Mouse (Mus musculus): ENCODE data around the gene Hoxd10.

Hoxd10 gene

DNA sequence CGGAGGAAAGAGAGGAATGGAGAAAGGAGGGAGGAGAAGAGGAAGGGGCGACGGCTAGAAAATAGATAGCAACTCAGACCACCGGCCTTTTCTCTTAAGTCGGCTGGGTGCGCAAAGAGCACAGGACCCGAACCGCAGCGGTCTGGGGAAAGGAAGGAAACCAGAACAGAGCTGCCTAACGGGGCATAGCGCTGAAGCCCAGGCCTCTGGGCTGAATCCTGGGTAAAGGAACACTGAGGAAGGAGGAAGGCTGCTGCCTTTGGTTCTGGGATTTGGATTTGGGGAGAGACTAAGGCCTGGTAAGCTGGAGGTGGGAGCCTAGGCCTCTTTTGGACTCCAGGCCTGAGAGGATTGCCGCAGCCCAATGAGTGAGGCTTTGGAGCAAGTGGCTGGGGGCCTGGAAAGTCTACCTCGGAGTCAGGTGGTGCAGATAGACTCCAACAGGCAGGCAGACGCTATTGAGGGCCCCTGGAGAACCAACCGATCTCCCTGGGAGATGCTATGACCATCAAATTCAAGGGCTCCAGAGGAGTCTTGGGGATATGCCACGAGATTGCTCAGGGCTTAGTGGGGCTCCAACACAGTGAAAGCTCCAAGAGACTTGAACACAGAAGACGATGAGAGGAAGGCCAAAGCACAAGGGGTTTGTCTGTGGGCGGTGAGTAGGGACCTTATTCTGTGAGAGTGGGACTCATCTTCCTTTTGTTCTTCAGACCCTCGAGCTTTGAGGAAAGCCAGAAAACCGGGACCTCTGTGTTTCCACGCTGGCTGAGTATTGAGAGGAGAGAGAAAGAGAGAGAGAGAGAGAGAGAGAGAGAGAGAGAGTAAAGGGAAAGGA is 10.9 kb upstream of the Hoxd10 start:
- no peak for DNase-seq (ENCODE audit: low spot score)

DNA sequence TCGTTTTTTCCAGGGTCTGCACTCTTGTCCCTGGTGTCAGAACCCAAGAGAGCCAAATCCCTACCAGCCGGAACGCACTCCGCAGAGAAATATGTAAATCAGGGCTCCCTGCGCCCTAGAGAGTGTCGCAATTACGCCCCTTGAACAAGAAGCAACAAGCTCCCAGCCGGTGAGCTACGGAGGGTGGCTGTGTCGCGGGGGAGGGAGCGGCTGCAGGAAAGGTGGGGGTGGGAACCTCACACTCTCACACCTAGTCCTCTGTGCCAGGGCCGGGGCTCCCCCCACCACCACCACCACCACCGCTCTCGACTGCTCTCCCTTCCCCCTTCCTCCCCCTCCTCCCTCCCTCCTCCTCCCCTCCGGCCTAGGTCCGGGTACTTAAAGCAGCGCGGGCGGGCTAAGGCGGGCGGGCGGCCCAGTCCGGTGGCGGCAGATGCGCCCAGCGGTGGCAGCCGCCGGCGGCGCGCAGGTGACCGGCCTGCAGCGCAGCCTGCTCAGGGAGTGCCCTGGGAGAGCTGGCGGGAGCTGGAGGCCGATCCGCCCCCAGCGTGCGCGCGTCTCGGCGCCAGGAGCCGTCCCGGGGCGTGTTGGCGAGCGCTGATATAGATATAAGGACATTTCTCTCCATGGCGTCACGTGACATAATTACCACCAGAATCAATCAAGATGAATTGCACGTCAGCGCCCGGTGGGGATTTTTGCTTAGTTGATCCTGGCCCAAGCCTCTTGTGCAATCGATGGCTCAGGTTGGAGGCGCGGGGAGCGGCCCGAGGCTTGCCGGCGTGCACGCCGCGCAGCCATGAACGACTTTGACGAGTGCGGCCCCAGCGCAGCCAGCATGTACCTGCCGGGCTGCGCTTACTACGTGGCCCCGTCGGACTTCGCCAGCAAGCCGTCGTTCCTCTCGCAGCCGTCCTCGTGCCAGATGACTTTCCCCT is 9.9 kb upstream of the Hoxd10 start:
- DNase-seq (ENCODE audit: low spot score) = no peak

DNA sequence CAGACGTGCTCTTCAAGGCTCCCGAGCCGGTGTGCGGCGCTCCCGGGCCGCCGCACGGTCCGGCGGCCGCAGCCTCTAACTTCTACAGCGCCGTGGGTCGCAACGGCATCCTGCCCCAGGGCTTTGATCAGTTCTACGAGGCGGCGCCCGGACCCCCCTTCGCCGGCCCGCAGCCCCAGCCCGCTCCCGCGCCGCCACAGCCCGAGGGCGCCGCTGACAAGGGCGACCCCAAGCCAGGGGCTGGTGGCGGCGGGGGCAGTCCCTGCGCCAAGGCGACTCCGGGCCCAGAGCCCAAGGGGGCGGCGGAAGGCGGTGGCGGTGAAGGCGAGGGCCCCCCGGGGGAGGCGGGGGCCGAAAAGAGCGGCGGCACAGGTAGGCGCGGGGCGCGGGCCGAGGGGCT is 8.9 kb upstream of the Hoxd10 start:
- DNase-seq (ENCODE audit: low spot score) = no peak

DNA sequence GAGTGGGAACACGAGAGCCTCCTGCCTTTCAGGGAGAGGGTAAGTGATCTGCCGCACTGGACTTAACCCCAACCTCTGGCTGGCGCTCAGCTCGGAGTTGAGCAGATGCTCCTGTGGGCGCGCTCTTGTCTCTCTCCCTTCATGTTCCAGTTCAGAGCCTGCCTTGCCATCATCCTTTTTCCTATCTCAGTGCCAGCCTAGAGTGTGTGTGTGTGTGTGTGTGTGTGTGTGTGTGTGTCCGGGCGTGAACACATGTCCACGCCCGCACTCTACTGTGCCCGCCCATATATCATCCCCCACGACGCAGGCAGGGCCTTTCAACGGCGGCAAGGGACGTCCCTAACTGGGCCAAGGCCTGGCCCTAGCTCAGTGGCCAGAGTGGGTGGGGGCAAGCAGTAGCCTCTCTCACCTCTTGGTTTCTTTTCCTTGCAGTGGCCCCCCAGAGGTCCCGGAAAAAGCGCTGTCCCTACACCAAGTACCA is 8.2 kb upstream of the Hoxd10 start:
- DNase-seq (ENCODE audit: low spot score) = no peak

DNA sequence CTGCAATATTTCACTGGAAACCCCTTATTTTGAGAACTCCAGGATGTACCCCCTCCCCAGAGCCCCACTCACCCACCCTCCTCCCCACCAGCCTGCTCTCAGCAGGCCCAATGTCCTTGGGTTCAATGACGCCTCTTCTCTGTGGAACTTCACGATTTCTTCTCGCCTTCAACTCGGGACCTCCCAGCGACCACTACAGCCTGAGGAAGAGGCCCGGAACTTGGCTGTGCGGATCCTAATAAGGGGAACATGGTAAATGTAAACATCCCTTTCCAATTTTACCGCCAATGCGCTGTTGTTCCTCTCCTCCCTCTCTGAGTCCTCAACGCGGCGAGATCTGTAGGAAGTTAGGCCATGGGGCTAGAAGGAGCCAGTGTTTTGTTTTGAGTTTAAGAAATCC is 7.6 kb upstream of the Hoxd10 start:
- DNase-seq (ENCODE audit: low spot score) = no peak

DNA sequence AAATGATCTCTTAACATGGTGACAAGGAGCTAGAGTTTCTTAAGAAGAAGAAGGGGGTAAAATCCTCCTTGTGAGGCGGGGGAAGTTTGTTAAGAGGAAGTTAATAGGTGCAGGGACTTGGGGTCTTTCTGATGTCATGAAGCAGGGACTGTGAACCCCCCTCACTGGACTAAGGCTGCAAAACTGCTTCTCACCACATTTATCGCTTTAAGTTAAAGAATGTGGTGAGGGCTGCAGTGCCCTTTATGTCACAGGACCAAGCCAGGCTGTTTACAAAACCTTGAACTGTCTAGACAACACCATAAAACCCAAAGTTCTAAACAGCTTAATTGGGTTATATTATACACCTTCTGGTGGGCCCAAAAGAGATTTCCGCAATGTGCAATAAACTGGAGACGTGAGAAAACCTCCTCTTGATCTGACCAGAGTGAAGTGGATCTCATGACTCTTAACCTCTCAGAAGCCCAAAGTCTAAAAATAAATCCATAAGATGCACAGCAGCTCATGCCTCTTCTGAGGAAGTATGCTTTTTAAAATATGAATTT is 6.6 kb upstream of the Hoxd10 start:
- no peak for DNase-seq (ENCODE audit: low spot score)

DNA sequence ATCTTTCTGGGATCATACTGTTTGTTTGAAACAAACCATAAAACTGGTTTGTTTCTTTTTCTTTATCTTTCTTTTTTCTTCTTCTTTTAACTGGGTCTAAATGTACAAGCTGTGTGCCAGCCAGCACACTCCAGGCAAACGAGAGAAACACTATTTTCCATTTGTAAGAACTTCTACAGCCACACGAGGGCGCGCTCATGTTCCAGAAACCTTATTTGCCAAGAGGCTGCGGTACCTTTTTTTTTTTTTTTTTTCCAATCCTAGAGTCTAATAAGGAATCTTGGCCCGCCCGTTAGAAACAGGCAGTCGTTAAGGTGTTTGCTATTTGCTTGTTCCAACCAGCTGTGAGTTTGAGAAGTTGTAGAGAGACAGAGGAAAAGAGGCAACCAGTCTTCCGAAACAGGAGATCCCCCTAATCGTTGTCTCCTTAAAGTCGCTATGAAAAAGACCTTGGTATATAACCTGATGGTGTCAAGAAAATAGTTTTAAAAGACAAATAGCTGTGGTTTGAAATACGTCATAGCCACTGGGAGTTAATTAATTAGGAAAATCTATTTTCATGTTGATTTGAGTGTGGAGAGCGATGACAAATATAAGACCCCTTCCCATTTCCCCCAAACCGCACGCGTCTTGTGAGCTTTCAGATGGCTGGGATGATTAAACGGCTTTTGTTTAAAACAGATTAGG is 5.3 kb upstream of the Hoxd10 start:
- DNase-seq (ENCODE audit: low spot score) = no peak

DNA sequence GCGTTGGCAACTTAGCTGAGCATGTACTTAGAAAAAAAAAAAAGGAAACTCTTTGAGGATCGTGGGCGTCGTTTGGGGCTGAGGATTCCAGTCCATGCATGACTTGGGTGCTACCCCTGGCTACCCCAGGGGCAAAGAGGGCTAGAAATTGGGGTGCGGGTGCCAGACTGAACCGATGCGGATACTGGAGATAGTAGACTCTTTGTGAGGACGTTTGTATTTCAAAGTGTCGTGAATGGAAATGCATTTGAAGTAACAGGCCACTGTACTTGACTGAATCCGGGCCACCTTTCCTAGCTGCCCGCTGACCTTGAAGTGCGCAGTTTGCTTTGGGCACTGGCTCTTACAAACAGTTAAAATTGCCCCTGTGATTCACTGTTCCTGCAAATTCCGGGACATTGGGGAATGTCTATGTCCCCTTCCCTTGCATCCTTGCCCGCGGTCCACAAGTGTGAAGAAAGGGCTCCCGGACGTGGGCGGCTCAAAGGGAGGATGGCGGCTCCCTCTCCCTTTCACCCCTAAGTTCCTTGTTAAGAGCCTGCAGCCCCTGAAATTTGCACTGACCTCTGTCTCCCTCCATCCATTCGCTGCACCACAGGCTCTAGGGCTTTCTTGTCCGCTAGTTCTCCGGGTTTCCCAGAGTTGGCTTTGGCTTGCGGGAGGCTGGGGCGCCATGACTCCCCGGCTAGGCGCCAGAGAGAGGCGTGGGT is 4.6 kb upstream of the Hoxd10 start:
- DNase-seq (ENCODE audit: low spot score) = no peak

DNA sequence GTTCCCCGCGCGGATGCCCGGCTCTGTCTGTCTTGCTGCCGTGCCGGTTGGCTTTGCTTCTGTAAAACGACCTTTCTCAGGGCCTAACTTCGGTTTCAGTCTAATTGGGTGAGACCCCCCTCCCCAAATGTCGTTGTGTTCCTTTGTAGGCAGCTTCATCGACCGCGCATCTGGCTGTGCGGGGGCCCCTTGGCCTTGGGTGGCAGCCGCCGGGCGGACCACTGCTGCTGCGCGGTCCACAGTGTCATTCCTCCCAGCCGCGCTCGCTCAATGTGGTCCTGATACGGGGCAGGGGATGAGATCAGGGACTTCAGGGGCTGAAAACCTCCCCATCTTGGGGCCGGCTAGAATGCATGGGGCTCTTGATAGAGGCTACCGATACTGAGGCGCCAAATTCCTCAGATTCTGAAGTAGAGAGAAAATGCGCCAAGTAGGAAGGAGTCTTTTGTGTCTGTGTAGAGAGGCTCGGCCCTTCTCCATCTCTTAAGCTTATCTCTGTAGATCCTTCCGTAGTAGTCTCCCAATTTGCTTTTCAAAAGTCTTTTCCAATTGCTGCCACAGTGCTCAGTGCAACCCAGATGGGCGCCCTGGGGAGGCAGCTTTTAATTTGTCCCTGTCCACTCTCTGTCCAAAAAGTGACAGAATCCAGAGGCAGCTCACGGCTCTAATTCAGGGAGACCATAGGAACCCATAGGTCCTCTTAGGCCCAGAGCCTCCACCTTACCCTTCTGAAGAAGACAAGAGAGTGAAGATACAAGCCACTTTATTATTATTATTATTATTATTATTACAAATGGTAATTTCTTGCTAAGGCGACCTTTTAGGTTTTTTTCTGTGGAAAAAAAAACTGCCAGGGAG is 3.8 kb upstream of the Hoxd10 start:
- DNase-seq (ENCODE audit: low spot score) = no peak

DNA sequence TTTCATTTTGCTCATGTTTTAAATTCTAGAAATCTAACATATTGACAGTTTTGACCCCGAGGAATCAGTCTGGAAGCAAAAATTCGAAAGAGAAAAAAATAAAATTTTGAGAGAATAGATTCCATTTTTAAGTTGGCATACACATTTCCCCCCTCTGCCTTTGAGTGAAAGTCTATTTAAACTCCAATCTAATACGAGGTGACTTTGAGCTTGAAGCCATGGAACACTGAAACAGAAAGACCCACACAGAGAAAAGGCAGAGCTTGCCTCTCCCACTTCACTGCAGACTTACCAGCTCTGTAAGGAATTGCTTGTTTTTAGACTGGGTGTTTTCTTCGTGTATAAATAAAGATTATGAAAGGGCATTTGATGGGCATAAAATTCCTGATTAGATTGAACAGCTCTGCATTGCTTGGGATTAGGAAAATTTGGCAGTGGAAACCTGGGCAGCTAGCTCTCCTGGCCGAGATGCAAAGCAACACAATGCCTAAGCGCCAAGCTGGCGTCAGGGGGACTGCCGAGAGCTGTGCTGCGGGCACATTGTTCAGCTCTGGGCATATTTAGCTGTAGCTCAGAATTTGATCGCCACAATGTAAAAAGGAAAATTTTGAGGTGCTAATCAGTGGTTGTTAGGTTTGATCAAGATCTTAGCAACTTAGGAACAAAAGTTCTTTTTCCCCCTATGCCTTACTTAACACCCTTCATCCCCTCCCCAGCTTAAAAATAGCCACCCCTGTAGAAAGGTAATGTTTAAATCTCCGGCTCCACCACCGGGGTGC is 2.7 kb upstream of the Hoxd10 start:
- no peak for DNase-seq (ENCODE audit: low spot score)

DNA sequence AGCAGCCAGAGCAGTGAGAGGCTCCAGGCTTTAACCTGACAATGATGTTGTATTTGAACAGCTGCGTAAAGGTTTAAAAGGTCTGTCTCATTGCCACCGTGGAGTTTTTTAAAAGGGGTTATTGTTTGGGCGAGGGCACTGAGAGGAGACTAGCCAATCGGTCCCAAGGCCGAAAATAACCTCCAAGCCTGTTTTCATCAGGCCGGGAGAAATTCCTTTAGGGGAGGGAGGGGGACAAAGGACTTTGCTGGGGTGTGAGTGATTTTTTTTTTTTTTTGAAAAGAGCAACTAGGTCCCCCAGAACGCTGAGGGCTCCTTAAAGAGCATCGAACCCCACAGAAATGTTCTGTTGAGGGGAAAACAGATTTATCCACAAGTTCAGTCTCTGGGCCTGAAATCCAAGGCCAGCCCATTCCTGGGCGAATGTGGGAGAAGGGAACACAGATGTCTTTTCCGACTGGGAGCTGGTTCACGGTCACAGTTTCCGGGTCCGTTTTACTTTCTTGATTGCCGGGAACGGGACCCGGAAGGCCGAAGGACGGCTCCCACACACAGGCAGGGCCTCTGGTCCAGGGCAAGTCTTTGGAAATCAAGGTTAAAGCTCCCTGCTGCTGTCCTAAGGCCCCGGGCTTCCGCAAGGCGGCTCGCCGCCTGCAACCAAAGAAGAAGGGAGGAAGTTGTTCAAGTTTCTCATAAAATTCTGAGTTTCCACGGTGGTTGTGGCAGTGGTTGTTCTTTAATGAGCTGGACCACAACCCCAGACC is 2.0 kb upstream of the Hoxd10 start:
- no peak for DNase-seq (ENCODE audit: low spot score)

DNA sequence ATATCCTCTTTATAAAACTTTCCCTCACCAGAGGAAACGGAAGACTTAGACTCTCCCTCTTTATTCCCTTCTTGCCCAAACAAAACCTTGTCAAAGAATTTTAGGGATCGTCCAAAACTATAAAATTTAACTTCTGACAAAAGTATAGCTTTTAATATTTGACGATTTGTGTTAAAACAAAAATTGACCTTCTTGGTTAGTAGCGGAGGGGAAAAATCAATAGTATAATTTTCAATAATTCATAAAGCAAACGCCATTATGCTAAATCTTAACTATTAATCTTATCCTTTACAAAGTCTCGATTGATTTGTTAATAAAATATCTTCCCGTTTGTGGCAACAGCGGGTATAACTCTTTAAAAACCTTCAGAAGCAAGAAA is 1.4 kb upstream of the Hoxd10 start:
- DNase-seq (ENCODE audit: low spot score) = no peak

DNA sequence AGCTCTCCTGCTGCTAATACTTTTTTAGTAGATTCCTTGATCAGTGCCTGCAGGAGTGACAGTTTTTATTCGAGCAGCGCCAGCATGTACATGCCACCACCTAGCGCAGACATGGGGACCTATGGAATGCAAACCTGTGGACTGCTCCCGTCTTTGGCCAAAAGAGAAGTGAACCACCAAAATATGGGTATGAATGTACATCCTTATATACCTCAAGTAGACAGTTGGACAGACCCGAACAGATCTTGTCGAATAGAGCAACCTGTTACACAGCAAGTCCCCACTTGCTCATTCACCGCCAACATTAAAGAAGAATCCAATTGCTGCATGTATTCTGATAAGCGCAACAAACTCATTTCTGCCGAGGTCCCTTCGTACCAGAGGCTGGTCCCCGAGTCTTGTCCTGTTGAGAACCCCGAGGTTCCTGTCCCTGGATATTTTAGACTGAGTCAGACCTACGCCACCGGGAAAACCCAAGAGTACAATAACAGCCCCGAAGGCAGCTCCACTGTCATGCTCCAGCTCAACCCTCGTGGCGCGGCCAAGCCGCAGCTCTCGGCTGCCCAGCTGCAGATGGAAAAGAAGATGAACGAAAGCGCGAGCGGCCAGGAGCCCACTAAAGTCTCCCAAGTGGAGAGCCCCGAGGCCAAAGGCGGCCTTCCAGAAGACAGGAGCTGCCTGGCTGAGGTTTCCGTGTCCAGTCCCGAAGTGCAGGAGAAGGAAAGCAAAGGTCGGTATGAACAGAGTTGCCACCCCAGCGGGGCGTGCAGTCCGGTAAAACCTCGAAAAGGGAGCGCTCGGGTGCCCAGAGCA is 477 bp downstream of the Hoxd10 start:
- no peak for DNase-seq (ENCODE audit: low spot score)

DNA sequence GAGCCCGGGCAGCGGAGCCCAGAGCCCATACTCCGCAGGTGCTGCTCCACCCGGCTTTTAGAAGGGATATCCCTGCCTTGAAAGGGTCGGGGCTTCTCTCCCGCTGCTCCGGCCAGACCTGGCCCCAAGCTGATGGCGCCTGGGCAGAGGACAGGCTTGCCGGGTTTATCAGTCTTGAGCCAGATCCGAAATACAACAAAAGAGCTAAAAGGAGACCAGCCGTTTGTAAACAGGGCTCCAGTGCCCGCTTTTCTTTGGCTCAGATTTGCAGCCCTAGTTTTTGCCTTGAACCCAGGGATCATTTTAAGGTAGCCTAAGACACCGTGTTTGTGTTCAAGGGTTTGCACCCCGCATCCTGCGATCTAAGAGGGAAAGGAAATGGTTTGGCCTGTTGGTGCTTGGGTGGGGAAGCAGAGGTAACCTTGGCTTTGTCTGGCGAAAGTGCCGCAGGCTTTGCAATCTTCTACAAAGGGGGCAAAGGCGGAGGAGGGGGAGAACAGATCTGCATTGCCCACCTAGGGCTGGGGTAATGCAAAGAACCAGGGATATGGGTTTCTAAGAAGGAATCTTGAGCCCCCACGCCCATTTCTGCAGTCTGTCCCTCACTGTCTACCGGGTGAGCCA is 1.2 kb downstream of the Hoxd10 start:
- no peak for DNase-seq (ENCODE audit: low spot score)

DNA sequence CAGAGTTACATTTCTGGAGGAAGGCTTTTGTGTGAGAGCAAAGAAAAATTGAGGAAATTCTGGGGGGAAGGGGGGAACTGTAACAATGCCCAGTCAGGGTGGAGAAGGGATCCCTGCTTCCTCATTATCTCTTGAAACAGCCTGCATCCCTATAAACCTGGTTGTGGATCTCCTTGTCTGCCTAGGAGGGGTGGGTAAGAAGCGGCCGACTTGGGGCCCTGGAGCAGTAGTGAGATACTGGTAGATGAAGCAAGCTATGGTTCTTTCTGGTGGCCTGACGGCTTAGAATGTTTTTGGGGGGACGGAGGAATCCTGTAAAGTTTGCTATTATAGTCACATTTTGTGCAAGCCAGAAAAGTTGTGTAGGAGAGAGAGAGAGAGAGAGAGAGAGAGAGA is 1.7 kb downstream of the Hoxd10 start:
- no peak for DNase-seq (ENCODE audit: low spot score)

DNA sequence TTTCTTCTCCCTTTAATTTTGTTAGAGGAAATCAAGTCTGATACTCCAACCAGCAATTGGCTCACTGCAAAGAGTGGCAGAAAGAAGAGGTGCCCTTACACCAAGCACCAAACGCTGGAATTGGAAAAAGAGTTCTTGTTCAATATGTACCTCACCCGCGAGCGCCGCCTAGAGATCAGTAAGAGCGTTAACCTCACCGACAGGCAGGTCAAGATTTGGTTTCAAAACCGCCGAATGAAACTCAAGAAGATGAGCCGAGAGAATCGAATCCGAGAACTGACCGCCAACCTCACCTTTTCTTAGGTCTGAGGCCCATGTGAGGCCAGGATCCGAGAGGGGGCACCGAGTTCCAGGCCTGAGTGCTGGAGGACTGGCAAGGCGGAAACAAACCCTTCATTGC is 2.3 kb downstream of the Hoxd10 start:
- DNase-seq (ENCODE audit: low spot score) = no peak

DNA sequence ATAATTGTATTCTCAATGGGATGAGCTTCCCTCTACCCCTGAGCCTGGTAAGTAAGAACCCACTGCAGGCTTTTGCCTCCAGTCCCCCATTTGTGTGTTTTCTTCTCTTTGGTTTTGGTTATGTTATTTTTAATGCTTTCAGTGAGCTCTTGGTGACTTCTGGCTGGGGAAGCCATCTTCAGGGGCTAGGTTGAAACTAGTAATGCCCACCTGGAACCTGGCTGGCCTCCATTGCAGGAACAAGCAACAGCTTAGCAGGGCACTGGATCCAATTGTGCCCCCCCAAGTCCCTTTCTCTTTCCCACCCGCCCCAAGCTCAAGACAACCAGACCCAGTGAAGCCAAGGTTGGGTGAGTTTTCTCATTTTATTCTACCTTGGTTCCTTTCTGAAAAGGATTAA is 3.7 kb downstream of the Hoxd10 start:
- no peak for DNase-seq (ENCODE audit: low spot score)

Measured in ovary, postnatal 14 days (tissue).